Mouse (Mus musculus): ENCODE data around the gene Il9r. TPM values are rescaled to one million over a fixed set of nuclear protein-coding genes. Genes with fewer than 3 reads are reported as not detected.

The Il9r gene
- total RNA-seq, 2 experiments from 2014 or later: 0.07 TPM; not detected in 1

Other genes with a start within 250 kb of the Il9r start
- not detected in 2 replicates for gene 4930524B15Rik, start 234.7 kb downstream of the Il9r start, total RNA-seq (2015)
- gene 4930524B15Rik, start 234.7 kb downstream of the Il9r start, total RNA-seq (2017): not detected in 2 replicates
- 0.10 TPM in 1 of 2 replicates, not detected in the other for gene Nsg2, start 199.8 kb downstream of the Il9r start, total RNA-seq (2015)
- 0.08 and 0.27 TPM in 2 replicates for gene Nsg2, start 199.8 kb downstream of the Il9r start, total RNA-seq (2017)
- gene Snrnp25, start 5.1 kb upstream of the Il9r start, total RNA-seq (2015): 56.5 and 60.4 TPM in 2 replicates
- gene Snrnp25, start 5.1 kb upstream of the Il9r start, total RNA-seq (2017): 70.3 and 82.6 TPM in 2 replicates
- 0.22 TPM in 1 of 2 replicates, not detected in the other for gene Rhbdf1, start 22.0 kb upstream of the Il9r start, total RNA-seq (2015)
- gene Rhbdf1, start 22.0 kb upstream of the Il9r start, total RNA-seq (2017): 0.25 and 2.9 TPM in 2 replicates
- 5.4 and 7.1 TPM in 2 replicates for gene Mpg, start 26.2 kb upstream of the Il9r start, total RNA-seq (2015)
- gene Mpg, start 26.2 kb upstream of the Il9r start, total RNA-seq (2017): 5.3 and 7.8 TPM in 2 replicates
- 15.1 and 16.2 TPM in 2 replicates for gene Nprl3, start 67.4 kb upstream of the Il9r start, total RNA-seq (2015)
- gene Nprl3, start 67.4 kb upstream of the Il9r start, total RNA-seq (2017): 14.4 and 17.2 TPM in 2 replicates
- not detected in 2 replicates for gene Hba-x, start 76.1 kb upstream of the Il9r start, total RNA-seq (2015)
- gene Hba-x, start 76.1 kb upstream of the Il9r start, total RNA-seq (2017): not detected in 2 replicates
- gene Hba-a1, start 83.2 kb upstream of the Il9r start, total RNA-seq (2015): 14.0 and 28.9 TPM in 2 replicates
- 9.4 and 10.0 TPM in 2 replicates for gene Hba-a1, start 83.2 kb upstream of the Il9r start, total RNA-seq (2017)
- gene Hbq1b, start 86.7 kb upstream of the Il9r start, total RNA-seq (2015): not detected in 2 replicates
- gene Hbq1b, start 86.7 kb upstream of the Il9r start, total RNA-seq (2017): not detected in 2 replicates
- gene Hba-a2, start 96.2 kb upstream of the Il9r start, total RNA-seq (2015): 26.3 and 54.4 TPM in 2 replicates
- 25.3 and 31.4 TPM in 2 replicates for gene Hba-a2, start 96.2 kb upstream of the Il9r start, total RNA-seq (2017)
- not detected in 2 replicates for gene Hbq1a, start 99.8 kb upstream of the Il9r start, total RNA-seq (2015)
- not detected in 2 replicates for gene Hbq1a, start 99.8 kb upstream of the Il9r start, total RNA-seq (2017)
- 6.1 and 7.2 TPM in 2 replicates for gene Sh3pxd2b, start 147.5 kb upstream of the Il9r start, total RNA-seq (2015)
- gene Sh3pxd2b, start 147.5 kb upstream of the Il9r start, total RNA-seq (2017): 1.7 and 2.4 TPM in 2 replicates

All from megakaryocyte progenitor cell, adult 5-6 weeks (primary cell).